Mouse (Mus musculus): ENCODE measurements around the gene Clic1. TPM values are rescaled to one million over a fixed set of nuclear protein-coding genes. Genes with fewer than 3 reads are reported as not detected.

The Clic1 gene
- polyA plus RNA-seq, 1 experiment from 2014 or later = 141 TPM

- H3K4me1 ChIP-seq (replicated peaks) = peaks cover 88% of the 10 kb centered on the region
- H3K4me2 ChIP-seq = peak overlapping the region; percentile 100
- WGBS (ENCODE audit: insufficient replicate concordance) = 12% methylated on average over 1 of the region's 1 CpGs
- peak overlapping the region; percentile 75 for H3K4me3 ChIP-seq (replicated peaks)
- H3K9me3 ChIP-seq (replicated peaks) = no peaks in the 10 kb centered on the region
- ATAC-seq (ENCODE audit: low read depth) (no peak), DNase-seq (no peak)
- H3K36me3 ChIP-seq = peaks cover 7% of the 10 kb centered on the region
- H3K9ac ChIP-seq = peak overlapping the region; percentile 92
- peak overlapping the region; percentile 97 for H3K27ac ChIP-seq
- no peaks in the 10 kb centered on the region for H3K27me3 ChIP-seq
Observed at GRCm38 (mm10) chr17:35047688-35048087, 2.1 kb upstream of the Clic1 start.

GRCm38 (mm10) chr17:35048149-35048931 is 1.4 kb upstream of the Clic1 start:
- ATAC-seq (ENCODE audit: low read depth) (no peak), DNase-seq (no peak)
- WGBS (ENCODE audit: insufficient replicate concordance) = 2% methylated on average over 11 of the region's 11 CpGs
- H3K4me2 ChIP-seq = peak overlapping the region; percentile 100
- peaks cover 86% of the 10 kb centered on the region for H3K4me1 ChIP-seq (replicated peaks)
- H3K4me3 ChIP-seq (replicated peaks) = peak overlapping the region; percentile 75
- H3K27ac ChIP-seq = peak overlapping the region; percentile 97
- peaks cover 13% of the 10 kb centered on the region for H3K36me3 ChIP-seq
- peak overlapping the region; percentile 92 for H3K9ac ChIP-seq
- no peaks in the 10 kb centered on the region for H3K27me3 ChIP-seq
- H3K9me3 ChIP-seq (replicated peaks) = no peaks in the 10 kb centered on the region

- Histone ChIP-seq H3K9ac (peak overlapping the region; percentile 92), H3K4me2 (peak overlapping the region; percentile 100), H3K4me3 (replicated peaks) (0 out of 2 replicates have a peak overlapping the region, but pooled peaks have one; percentile 78), H3K4me1 (replicated peaks) (peaks cover 82% of the 10 kb centered on the region), H3K27ac (peak overlapping the region; percentile 97), H3K36me3 (peaks cover 20% of the 10 kb centered on the region), H3K27me3 (no peaks in the 10 kb centered on the region), H3K9me3 (replicated peaks) (no peaks in the 10 kb centered on the region)
- DNase-seq (no peak), ATAC-seq (ENCODE audit: low read depth) (no peak)
- 32% methylated on average over 5 of the region's 5 CpGs for WGBS (ENCODE audit: insufficient replicate concordance)
Observed at GRCm38 (mm10) chr17:35048932-35049440, 780 bp upstream of the Clic1 start.

GRCm38 (mm10) chr17:35050126-35050750 is 472 bp downstream of the Clic1 start:
- Histone ChIP-seq H3K9ac (peak overlapping the region; percentile 92), H3K36me3 (peaks cover 31% of the 10 kb centered on the region), H3K4me3 (replicated peaks) (peak overlapping the region; percentile 78), H3K27ac (peak overlapping the region; percentile 97), H3K4me1 (replicated peaks) (peaks cover 75% of the 10 kb centered on the region), H3K27me3 (no peaks in the 10 kb centered on the region), H3K9me3 (replicated peaks) (no peaks in the 10 kb centered on the region), H3K4me2 (peak overlapping the region; percentile 100)
- DNase-seq (peak; percentile 63), ATAC-seq (ENCODE audit: low read depth) (peak; percentile 51)
- under 1% methylated on average over 27 of the region's 27 CpGs for WGBS (ENCODE audit: insufficient replicate concordance)

GRCm38 (mm10) chr17:35051156-35052086 is 1.7 kb downstream of the Clic1 start:
- 2% methylated on average over 21 of the region's 21 CpGs for WGBS (ENCODE audit: insufficient replicate concordance)
- peak; percentile 43 for ATAC-seq (ENCODE audit: low read depth)
- peaks cover 74% of the 10 kb centered on the region for H3K4me1 ChIP-seq (replicated peaks)
- peak; percentile 63 for DNase-seq
- peak overlapping the region; percentile 97 for H3K27ac ChIP-seq
- H3K4me3 ChIP-seq (replicated peaks) = peak overlapping the region; percentile 78
- H3K9me3 ChIP-seq (replicated peaks) = no peaks in the 10 kb centered on the region
- H3K36me3 ChIP-seq = peaks cover 43% of the 10 kb centered on the region
- H3K4me2 ChIP-seq = peak overlapping the region; percentile 100
- H3K27me3 ChIP-seq = no peaks in the 10 kb centered on the region
- H3K9ac ChIP-seq = peak overlapping the region; percentile 92

GRCm38 (mm10) chr17:35052271-35052798 is 2.6 kb downstream of the Clic1 start:
- peak overlapping the region; percentile 100 for H3K4me2 ChIP-seq
- H3K4me3 ChIP-seq (replicated peaks) = peak overlapping the region; percentile 78
- H3K4me1 ChIP-seq (replicated peaks) = peaks cover 73% of the 10 kb centered on the region
- 82% methylated on average over 12 of the region's 12 CpGs for WGBS (ENCODE audit: insufficient replicate concordance)
- peaks cover 49% of the 10 kb centered on the region for H3K36me3 ChIP-seq
- no peaks in the 10 kb centered on the region for H3K9me3 ChIP-seq (replicated peaks)
- DNase-seq (no peak), ATAC-seq (ENCODE audit: low read depth) (no peak)
- H3K27me3 ChIP-seq = no peaks in the 10 kb centered on the region
- H3K27ac ChIP-seq = peak overlapping the region; percentile 97
- H3K9ac ChIP-seq = peak overlapping the region; percentile 92

- 80% methylated on average over 7 of the region's 7 CpGs for WGBS (ENCODE audit: insufficient replicate concordance)
- Histone ChIP-seq H3K36me3 (peaks cover 66% of the 10 kb centered on the region), H3K27me3 (peaks cover 6% of the 10 kb centered on the region; the same call in 1 of the 2 replicates), H3K27ac (peak overlapping the region; percentile 6; the same call in 1 of the 2 replicates), H3K9me3 (replicated peaks) (no peaks in the 10 kb centered on the region), H3K4me1 (replicated peaks) (peaks cover 81% of the 10 kb centered on the region), H3K9ac (0 out of 2 replicates have a peak overlapping the region, but pooled peaks have one; percentile 15), H3K4me2 (no peak overlapping the region), H3K4me3 (replicated peaks) (no peak overlapping the region)
- no peak for DNase-seq
- no peak for ATAC-seq (ENCODE audit: low read depth)
Observed at GRCm38 (mm10) chr17:35055691-35056495, 6.1 kb downstream of the Clic1 start.

- WGBS (ENCODE audit: insufficient replicate concordance) = 33% methylated on average over 3 of the region's 3 CpGs
- peaks cover 80% of the 10 kb centered on the region for H3K4me1 ChIP-seq (replicated peaks)
Observed at GRCm38 (mm10) chr17:35057090-35057489, 7.3 kb downstream of the Clic1 start.

GRCm38 (mm10) chr17:35058316-35058715 is 8.6 kb downstream of the Clic1 start:
- H3K4me2 ChIP-seq = peak overlapping the region; percentile 92; the same call in 1 of the 2 replicates
- peaks cover 60% of the 10 kb centered on the region for H3K36me3 ChIP-seq
- no peak for DNase-seq
- no peak overlapping the region for H3K4me3 ChIP-seq (replicated peaks)
- H3K27me3 ChIP-seq = peaks cover 26% of the 10 kb centered on the region
- H3K9me3 ChIP-seq (replicated peaks) = no peaks in the 10 kb centered on the region
- H3K9ac ChIP-seq = no peak overlapping the region
- WGBS (ENCODE audit: insufficient replicate concordance) = 69% methylated on average over 9 of the region's 9 CpGs
- peaks cover 70% of the 10 kb centered on the region for H3K4me1 ChIP-seq (replicated peaks)
- H3K27ac ChIP-seq = peak overlapping the region; percentile 44; the same call in 1 of the 2 replicates
- no peak for ATAC-seq (ENCODE audit: low read depth)

More at GRCm38 (mm10) chr17:35057090-35057489, 7.3 kb downstream of the Clic1 start:
- no peak overlapping the region for H3K4me3 ChIP-seq (replicated peaks)
- ATAC-seq (ENCODE audit: low read depth) (no peak), DNase-seq (no peak)
- peaks cover 73% of the 10 kb centered on the region for H3K36me3 ChIP-seq
- no peak overlapping the region for H3K4me2 ChIP-seq
- H3K27me3 ChIP-seq = peaks cover 14% of the 10 kb centered on the region
- H3K9ac ChIP-seq = no peak overlapping the region
- peak overlapping the region; percentile 24; the same call in 1 of the 2 replicates for H3K27ac ChIP-seq
- H3K9me3 ChIP-seq (replicated peaks) = no peaks in the 10 kb centered on the region
